Mouse (Mus musculus) MEL (cell line): ENCODE measurements at regions not wholly inside any gene's neighbourhood (a gene's known extent, or its start where the extent isn't known, plus 50 kb on each side); places are given as distances from the start of the nearest gene placed in this dataset.

Experiments
- BHLHE40 ChIP-seq: IDR thresholded peaks from 2 replicates; pipeline ENCODE4 v1.6.1; 2012; ENCODE audit warnings: low read depth, mild to moderate bottlenecking, inconsistent platforms, low read length, improper control_type of control experiment, borderline replicate concordance
- GATA1 ChIP-seq: IDR thresholded peaks from 2 replicates; pipeline ENCODE4 v1.6.1; 2011; ENCODE audit warnings: low read depth, low read length, improper control_type of control experiment
- POLR2A ChIP-seq, 2 experiments: IDR thresholded peaks; 2 replicates each; pipeline ENCODE4 v1.6.1; 2011 to 2012; ENCODE audit warnings: low read length in 2 of 2, mild to moderate bottlenecking in 2 of 2, control low read depth in 1 of 2, improper control_type of control experiment in 1 of 2, low read depth in 1 of 2, moderate library complexity in 1 of 2; ENCODE audit not compliant: control insufficient read depth in 1 of 2, insufficient read depth in 1 of 2, poor library complexity in 1 of 2

DNA sequence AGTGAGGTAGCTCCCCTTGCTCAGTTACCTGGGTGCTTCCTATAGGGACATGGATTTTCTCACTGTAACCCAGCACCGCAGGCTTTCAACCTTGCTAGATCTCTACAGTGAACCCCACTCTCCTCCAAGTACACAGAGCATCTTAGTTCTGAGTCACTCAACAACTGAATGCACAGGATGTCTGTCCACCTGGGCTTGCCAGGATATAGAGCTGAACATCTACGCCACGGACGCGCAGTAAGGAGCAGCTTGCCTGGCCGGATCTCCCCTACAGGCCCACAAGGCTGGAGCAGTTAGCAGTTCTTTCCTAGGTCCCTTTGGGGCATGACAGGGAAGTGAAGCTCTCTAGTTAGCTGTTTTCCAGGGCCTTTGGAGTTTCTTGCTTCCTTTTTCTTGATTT lies 147.5 kb upstream of the Tut7 start:
- TF ChIP-seq BHLHE40 (no peak), POLR2A (IDR thresholded peaks at IDR 0.05; ENCODE audit: control insufficient read depth in 1 of 2, insufficient read depth in 1 of 2, low read depth in 1 of 2, low read length in 2 of 2, poor library complexity in 1 of 2) (no peak), GATA1 (no peak)
